Mouse (Mus musculus) stomach, postnatal 0 days (tissue): Measurements from ENCODE around the gene Txndc17. TPM values are rescaled to one million over a fixed set of nuclear protein-coding genes. Genes with fewer than 3 reads are reported as not detected.
A peak's percentile ranks its signal among the peaks of the same experiment; 100 is the strongest.

ENCODE experiments used
- ATAC-seq: fragments of 200-750 bp; cut with Nextera tagmentation; 2 replicates; pipeline ENCODE4 v1.8.0; 2017; ENCODE audit not compliant: low FRiP score, low TSS enrichment
- DNase-seq: peaks from one replicate; pipeline ENCODE4 v3.0.0-alpha.2; 2016; ENCODE audit warnings: low spot score
- H3K27ac ChIP-seq: fragments of 300-500 bp; sonication (generic); replicated peaks from 2 replicates; pipeline ENCODE4 v1.5.1; 2014; ENCODE audit warnings: mild to moderate bottlenecking, control low read depth
- H3K27me3 ChIP-seq: fragments of 300-500 bp; sonication (generic); 2 replicates; pipeline ENCODE4 v1.6.1; 2014; ENCODE audit warnings: low read length; ENCODE audit not compliant: control insufficient read depth, insufficient read depth
- H3K36me3 ChIP-seq: fragments of 300-500 bp; sonication (generic); 2 replicates; pipeline ENCODE4 v1.6.1; 2014; ENCODE audit warnings: low read length, mixed read lengths; ENCODE audit not compliant: control insufficient read depth, insufficient read depth
- H3K4me1 ChIP-seq: fragments of 300-500 bp; sonication (generic); replicated peaks from 2 replicates; pipeline ENCODE4 v1.6.1; 2014; ENCODE audit warnings: antibody characterized with exemption; ENCODE audit not compliant: control insufficient read depth, insufficient read depth
- H3K4me2 ChIP-seq: fragments of 300-500 bp; sonication (generic); replicated peaks from 2 replicates; pipeline ENCODE4 v1.6.1; 2014; ENCODE audit warnings: low read depth, mild to moderate bottlenecking, control low read depth, moderate library complexity
- H3K4me3 ChIP-seq: fragments of 300-500 bp; sonication (generic); 2 replicates; pipeline ENCODE4 v1.5.1; 2014; ENCODE audit warnings: low read depth, low read length, control low read depth
- H3K9ac ChIP-seq: fragments of 300-500 bp; sonication (generic); 2 replicates; pipeline ENCODE4 v1.6.1; 2014; ENCODE audit warnings: mild to moderate bottlenecking, low read length, control low read depth, mixed read lengths
- H3K9me3 ChIP-seq: fragments of 300-500 bp; sonication (generic); 2 replicates; pipeline ENCODE4 v1.6.1; 2016; ENCODE audit warnings: low read length; ENCODE audit not compliant: control insufficient read depth
- CTCF ChIP-seq: IDR thresholded peaks from 2 replicates; pipeline ENCODE4 v1.5.1; 2016; ENCODE audit warnings: antibody characterized with exemption, low read depth, mild to moderate bottlenecking, moderate library complexity
- EP300 ChIP-seq: optimal IDR thresholded peaks from 2 replicates; pipeline ENCODE3; 2016; ENCODE audit warnings: antibody characterized with exemption
- WGBS: fragments of 180-500 bp; shearing (Covaris S2); extraction: QIAGEN DNeasy Blood & Tissue Kit; methylation state at CpG from one replicate; pipeline ENCODE4 v1.1.7; 2014; 5-methylcytosine and 5-hydroxymethylcytosine counted together
- polyA plus RNA-seq: library from polyadenylated mRNA; unstranded; fragments of >200 nt; fragmentation: Nextera tagmentation; extraction: Ambion mirVana; gene quantifications from 2 replicates; pipeline ENCODE4 v1.2.1, GENCODE M21; 2015

The Txndc17 gene
- polyA plus RNA-seq, 1 experiment from 2014 or later = 271 TPM

- H3K36me3 ChIP-seq = no peaks in the 10 kb centered on the region
- DNase-seq = no peak
- H3K27ac ChIP-seq = no peak overlapping the region
- no peak overlapping the region for H3K9ac ChIP-seq
- TF ChIP-seq EP300 (no peak), CTCF (no peak)
- no peak overlapping the region for H3K4me2 ChIP-seq
- H3K9me3 ChIP-seq = no peaks in the 10 kb centered on the region
- no peaks in the 10 kb centered on the region for H3K4me1 ChIP-seq
- 79% methylated on average over 5 of the region's 5 CpGs for WGBS
- H3K4me3 ChIP-seq = no peak overlapping the region
- H3K27me3 ChIP-seq = no peaks in the 10 kb centered on the region
- no peak for ATAC-seq
Observed at GRCm38 (mm10) chr11:72234013-72234412, 26.7 kb downstream of the Txndc17 start.

GRCm38 (mm10) chr11:72240062-72240860 is 32.9 kb downstream of the Txndc17 start:
- no peak for ATAC-seq
- no peak for DNase-seq
- Histone ChIP-seq H3K4me3 (no peak overlapping the region), H3K27me3 (no peaks in the 10 kb centered on the region), H3K4me2 (no peak overlapping the region), H3K9ac (no peak overlapping the region), H3K36me3 (no peaks in the 10 kb centered on the region), H3K9me3 (no peaks in the 10 kb centered on the region), H3K4me1 (no peaks in the 10 kb centered on the region), H3K27ac (no peak overlapping the region)
- TF ChIP-seq CTCF = 0 out of 2 replicates have a peak, but pooled peaks have one; percentile 18
- TF ChIP-seq EP300 = no peak
- 72% methylated on average over 4 of the region's 4 CpGs for WGBS

DNA sequence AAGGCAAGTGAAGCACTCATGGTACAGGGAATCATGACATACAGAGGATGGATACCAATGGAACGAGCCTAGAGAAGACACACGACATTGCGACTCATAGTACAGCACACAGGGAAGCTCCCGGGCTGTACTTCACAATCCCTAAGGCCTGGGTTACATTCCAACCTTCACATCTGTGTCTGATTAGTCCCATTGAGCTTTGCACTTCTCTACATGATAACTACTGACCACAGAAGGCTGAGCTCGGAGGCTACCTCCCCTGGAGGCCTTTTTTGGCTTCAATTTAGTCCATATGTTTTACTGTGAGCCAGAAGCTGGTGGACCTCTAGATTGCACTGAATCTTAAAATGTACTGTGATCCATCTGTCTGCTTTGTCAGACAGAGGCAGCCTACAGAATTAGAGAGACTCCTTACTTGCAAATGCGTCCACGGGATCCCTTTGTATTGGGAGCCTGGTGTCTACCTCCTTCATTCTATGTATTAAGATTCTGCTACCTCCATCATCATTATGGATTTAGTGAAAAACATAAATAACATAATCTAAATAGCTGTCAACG is 37.9 kb downstream of the Txndc17 start:
- 77% methylated on average over 8 of the region's 8 CpGs for WGBS
- H3K4me3 ChIP-seq = no peak overlapping the region
- no peak for TF ChIP-seq CTCF
- TF ChIP-seq EP300 = no peak
- H3K4me1 ChIP-seq = no peaks in the 10 kb centered on the region
- ATAC-seq = no peak
- no peak overlapping the region for H3K4me2 ChIP-seq
- H3K27me3 ChIP-seq = no peaks in the 10 kb centered on the region
- no peak overlapping the region for H3K27ac ChIP-seq
- no peak for DNase-seq
- H3K9me3 ChIP-seq = no peaks in the 10 kb centered on the region
- no peaks in the 10 kb centered on the region for H3K36me3 ChIP-seq
- H3K9ac ChIP-seq = no peak overlapping the region

- Histone ChIP-seq H3K27ac (no peak overlapping the region), H3K27me3 (no peaks in the 10 kb centered on the region), H3K4me3 (no peak overlapping the region), H3K36me3 (no peaks in the 10 kb centered on the region), H3K9me3 (no peaks in the 10 kb centered on the region), H3K9ac (no peak overlapping the region), H3K4me2 (no peak overlapping the region), H3K4me1 (no peaks in the 10 kb centered on the region)
- WGBS = 90% methylated on average over 4 of the region's 4 CpGs
- TF ChIP-seq CTCF (no peak), EP300 (no peak)
- ATAC-seq (no peak), DNase-seq (no peak)
Observed at GRCm38 (mm10) chr11:72255629-72256028, 48.3 kb downstream of the Txndc17 start.

GRCm38 (mm10) chr11:72256441-72256840 is 49.1 kb downstream of the Txndc17 start:
- no peak for DNase-seq
- no peaks in the 10 kb centered on the region for H3K27me3 ChIP-seq
- H3K4me1 ChIP-seq = no peaks in the 10 kb centered on the region
- TF ChIP-seq CTCF = no peak
- no peak for TF ChIP-seq EP300
- no peak overlapping the region for H3K9ac ChIP-seq
- no peak overlapping the region for H3K4me3 ChIP-seq
- no peaks in the 10 kb centered on the region for H3K36me3 ChIP-seq
- 79% methylated on average over 2 of the region's 2 CpGs for WGBS
- H3K27ac ChIP-seq = no peak overlapping the region
- H3K9me3 ChIP-seq = no peaks in the 10 kb centered on the region
- H3K4me2 ChIP-seq = no peak overlapping the region
- no peak for ATAC-seq

Other genes starting within 250 kb of the Txndc17 start
- gene Aipl1, start 170.0 kb upstream of the Txndc17 start, polyA plus RNA-seq = 0.16 and 0.27 TPM in 2 replicates
- gene Pimreg, start 165.5 kb upstream of the Txndc17 start, polyA plus RNA-seq = 18.0 and 22.2 TPM in 2 replicates
- 1.2 and 1.3 TPM in 2 replicates for gene Pitpnm3, start 71.8 kb upstream of the Txndc17 start, polyA plus RNA-seq
- gene Gm43951, start 707 bp upstream of the Txndc17 start, polyA plus RNA-seq = 0.06 and 0.10 TPM in 2 replicates
- 4.8 and 7.2 TPM in 2 replicates for gene 4933427D14Rik, start 88 bp upstream of the Txndc17 start, polyA plus RNA-seq
- 25.8 and 28.1 TPM in 2 replicates for gene Med31, start 8.0 kb downstream of the Txndc17 start, polyA plus RNA-seq
- 0.06 and 0.12 TPM in 2 replicates for gene Slc13a5, start 59.7 kb downstream of the Txndc17 start, polyA plus RNA-seq
- gene Xaf1, start 94.1 kb downstream of the Txndc17 start, polyA plus RNA-seq = 22.6 and 23.3 TPM in 2 replicates
- not detected in 2 replicates for gene Fbxo39, start 106.9 kb downstream of the Txndc17 start, polyA plus RNA-seq
- 0.13 TPM in 1 of 2 replicates, not detected in the other for gene Tekt1, start 154.9 kb downstream of the Txndc17 start, polyA plus RNA-seq
- 25.8 and 26.9 TPM in 2 replicates for gene Smtnl2, start 204.2 kb downstream of the Txndc17 start, polyA plus RNA-seq
- 12.9 and 13.0 TPM in 2 replicates for gene Ggt6, start 228.0 kb downstream of the Txndc17 start, polyA plus RNA-seq
- gene Mybbp1a, start 233.8 kb downstream of the Txndc17 start, polyA plus RNA-seq = 52.2 and 57.6 TPM in 2 replicates